Mouse (Mus musculus): Measurements from ENCODE around the gene Cyp4f17. TPM values are rescaled to one million over a fixed set of nuclear protein-coding genes. Genes with fewer than 3 reads are reported as not detected.

The Cyp4f17 gene
- polyA plus RNA-seq, 1 experiment: 1.8 TPM

DNA sequence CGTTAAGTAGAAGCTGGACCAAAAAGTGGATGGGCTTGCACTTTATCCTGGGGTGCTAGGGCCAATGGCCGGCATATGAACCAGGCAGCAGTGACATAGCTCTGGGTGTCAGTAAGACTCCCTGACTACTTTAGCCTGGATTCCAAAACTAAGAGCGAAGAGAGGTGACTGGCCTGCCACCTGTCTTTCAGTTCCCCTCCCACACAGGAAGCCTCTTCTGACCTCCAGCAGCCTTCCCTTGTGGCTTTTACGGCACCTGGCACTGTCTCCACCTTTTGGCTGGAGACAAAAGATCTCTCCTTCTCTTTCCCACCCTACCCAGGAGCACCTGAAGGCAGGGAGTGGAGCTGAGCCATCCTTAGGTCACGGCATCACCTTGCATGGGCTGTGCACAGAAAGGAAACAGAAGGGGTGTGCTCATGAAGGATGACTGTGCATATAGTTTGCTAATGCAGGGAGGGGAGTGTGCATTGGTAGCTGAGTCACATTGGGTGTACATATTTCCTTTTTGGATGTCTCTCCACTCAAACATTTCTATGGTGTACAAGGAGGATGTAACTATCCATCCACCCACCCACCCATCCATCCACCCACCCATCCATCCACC, 30.8 kb upstream of the Cyp4f17 start:
- no peaks in the 10 kb centered on the region for H3K79me2 ChIP-seq (ENCODE audit: control insufficient read depth, insufficient read depth)
- no peak overlapping the region for H3K4me3 ChIP-seq
- no peak overlapping the region for H3K4me2 ChIP-seq (ENCODE audit: low read depth)
- no peak overlapping the region for H3ac ChIP-seq (ENCODE audit: control insufficient read depth, insufficient read length)
- TF ChIP-seq POLR2AphosphoS2 (IDR thresholded peaks at IDR 0.05; ENCODE audit: insufficient read length, low read depth) (no peak), MAX (IDR thresholded peaks at IDR 0.05; ENCODE audit: low read depth) (no peak), REST (IDR thresholded peaks at IDR 0.05; ENCODE audit: insufficient read depth, insufficient read length) (no peak)
- peaks cover 10% of the 10 kb centered on the region for H3K27me3 ChIP-seq (ENCODE audit: control insufficient read depth, insufficient read depth, insufficient read length)
- H3K36me3 ChIP-seq (ENCODE audit: control insufficient read depth, insufficient read depth): no peaks in the 10 kb centered on the region

GRCm38 (mm10) chr17:32477204-32477603, 28.6 kb upstream of the Cyp4f17 start:
- TF ChIP-seq MAX (IDR thresholded peaks at IDR 0.05; ENCODE audit: low read depth): no peak
- TF ChIP-seq POLR2AphosphoS2 (IDR thresholded peaks at IDR 0.05; ENCODE audit: insufficient read length, low read depth): no peak
- TF ChIP-seq MYOD1 (IDR thresholded peaks at IDR 0.05; ENCODE audit: control insufficient read depth in 1 of 3, insufficient read length in 2 of 3, low read depth in 2 of 3): no peak
- TF ChIP-seq MYOG (IDR thresholded peaks at IDR 0.05; ENCODE audit: control insufficient read depth in 1 of 3, insufficient read depth in 1 of 3, insufficient read length in 2 of 3, low read depth in 2 of 3): no peak
- TF ChIP-seq TCF3 (IDR thresholded peaks at IDR 0.05; ENCODE audit: insufficient read length, low read depth): no peak
- no peak for TF ChIP-seq E2F4 (IDR thresholded peaks at IDR 0.05; ENCODE audit: insufficient read depth)
- no peak for TF ChIP-seq REST (IDR thresholded peaks at IDR 0.05; ENCODE audit: insufficient read depth, insufficient read length)
- no peak for TF ChIP-seq USF1 (IDR thresholded peaks at IDR 0.05; ENCODE audit: low read depth)
- TF ChIP-seq SRF (IDR thresholded peaks at IDR 0.05; ENCODE audit: control insufficient read depth, insufficient read length, low read depth): no peak
- no peak for TF ChIP-seq TCF12 (IDR thresholded peaks at IDR 0.05; ENCODE audit: insufficient read depth, poor library complexity, severe bottlenecking)
- H3K4me3 ChIP-seq: no peak overlapping the region
- H3K27me3 ChIP-seq (ENCODE audit: control insufficient read depth, insufficient read depth, insufficient read length): peaks cover 8% of the 10 kb centered on the region
- no peak overlapping the region for H3ac ChIP-seq (ENCODE audit: control insufficient read depth, insufficient read length)
- no peaks in the 10 kb centered on the region for H3K79me2 ChIP-seq (ENCODE audit: control insufficient read depth, insufficient read depth)
- H3K4me2 ChIP-seq (ENCODE audit: low read depth): no peak overlapping the region
- no peaks in the 10 kb centered on the region for H3K36me3 ChIP-seq (ENCODE audit: control insufficient read depth, insufficient read depth)

- peaks cover 11% of the 10 kb centered on the region for H3K27me3 ChIP-seq (ENCODE audit: control insufficient read depth, insufficient read depth, insufficient read length)
- no peak overlapping the region for H3K4me3 ChIP-seq
- H3K4me2 ChIP-seq (ENCODE audit: low read depth): no peak overlapping the region
- no peaks in the 10 kb centered on the region for H3K79me2 ChIP-seq (ENCODE audit: control insufficient read depth, insufficient read depth)
- TF ChIP-seq POLR2A (IDR thresholded peaks at IDR 0.05; ENCODE audit: insufficient read length, low read depth) (no peak), CEBPB (IDR thresholded peaks at IDR 0.05; ENCODE audit: insufficient read depth, poor library complexity, severe bottlenecking) (no peak), REST (IDR thresholded peaks at IDR 0.05; ENCODE audit: insufficient read depth, insufficient read length) (no peak), MAX (IDR thresholded peaks at IDR 0.05; ENCODE audit: low read depth) (no peak), E2F4 (IDR thresholded peaks at IDR 0.05; ENCODE audit: insufficient read depth) (no peak), TCF3 (IDR thresholded peaks at IDR 0.05; ENCODE audit: insufficient read length, low read depth) (no peak), SRF (IDR thresholded peaks at IDR 0.05; ENCODE audit: control insufficient read depth, insufficient read length, low read depth) (no peak), MYOD1 (IDR thresholded peaks at IDR 0.05; ENCODE audit: control insufficient read depth in 1 of 3, insufficient read length in 2 of 3, low read depth in 2 of 3) (no peak)
- no peaks in the 10 kb centered on the region for H3K36me3 ChIP-seq (ENCODE audit: control insufficient read depth, insufficient read depth)
- H3ac ChIP-seq (ENCODE audit: control insufficient read depth, insufficient read length): no peak overlapping the region
Measured at GRCm38 (mm10) chr17:32478727-32479126, 27.1 kb upstream of the Cyp4f17 start.

- no peak overlapping the region for H3K4me3 ChIP-seq
- no peak for TF ChIP-seq POLR2A (IDR thresholded peaks at IDR 0.05; ENCODE audit: insufficient read length, low read depth)
- no peak for TF ChIP-seq USF1 (IDR thresholded peaks at IDR 0.05; ENCODE audit: low read depth)
- no peak for TF ChIP-seq TCF3 (IDR thresholded peaks at IDR 0.05; ENCODE audit: insufficient read length, low read depth)
- TF ChIP-seq POLR2AphosphoS2 (IDR thresholded peaks at IDR 0.05; ENCODE audit: insufficient read length, low read depth): no peak
- TF ChIP-seq E2F4 (IDR thresholded peaks at IDR 0.05; ENCODE audit: insufficient read depth): no peak
- TF ChIP-seq SRF (IDR thresholded peaks at IDR 0.05; ENCODE audit: control insufficient read depth, insufficient read length, low read depth): no peak
- no peak for TF ChIP-seq TCF12 (IDR thresholded peaks at IDR 0.05; ENCODE audit: insufficient read depth, poor library complexity, severe bottlenecking)
- TF ChIP-seq REST (IDR thresholded peaks at IDR 0.05; ENCODE audit: insufficient read depth, insufficient read length): no peak
- TF ChIP-seq MAX (IDR thresholded peaks at IDR 0.05; ENCODE audit: low read depth): no peak
- TF ChIP-seq CEBPB (IDR thresholded peaks at IDR 0.05; ENCODE audit: insufficient read depth, poor library complexity, severe bottlenecking): no peak
- no peak for TF ChIP-seq MYOG (IDR thresholded peaks at IDR 0.05; ENCODE audit: control insufficient read depth in 1 of 3, insufficient read depth in 1 of 3, insufficient read length in 2 of 3, low read depth in 2 of 3)
- TF ChIP-seq MYOD1 (IDR thresholded peaks at IDR 0.05; ENCODE audit: control insufficient read depth in 1 of 3, insufficient read length in 2 of 3, low read depth in 2 of 3): no peak
- no peak overlapping the region for H3K4me2 ChIP-seq (ENCODE audit: low read depth)
- H3K79me2 ChIP-seq (ENCODE audit: control insufficient read depth, insufficient read depth): no peaks in the 10 kb centered on the region
- no peak overlapping the region for H3ac ChIP-seq (ENCODE audit: control insufficient read depth, insufficient read length)
- H3K27me3 ChIP-seq (ENCODE audit: control insufficient read depth, insufficient read depth, insufficient read length): peaks cover 11% of the 10 kb centered on the region
- H3K36me3 ChIP-seq (ENCODE audit: control insufficient read depth, insufficient read depth): no peaks in the 10 kb centered on the region
Measured at GRCm38 (mm10) chr17:32479554-32480506, 26.0 kb upstream of the Cyp4f17 start.
